Mouse (Mus musculus): ENCODE measurements at regions not wholly inside any gene's neighbourhood (a gene's known extent, or its start where the extent isn't known, plus 50 kb on each side); places are given as distances from the start of the nearest gene placed in this dataset.

- DNase-seq = no peak
- Histone ChIP-seq H3K27me3 (ENCODE audit: control insufficient read depth, insufficient read depth, low read length) (no peaks in the 10 kb centered on the region), H3K9ac (ENCODE audit: low read depth, low read length) (no peak overlapping the region), H3K36me3 (ENCODE audit: control insufficient read depth, insufficient read depth, low read length) (peaks cover 2% of the 10 kb centered on the region; the same call in 1 of the 2 replicates), H3K4me3 (no peak overlapping the region), H3K27ac (no peak overlapping the region), H3K4me1 (ENCODE audit: control insufficient read depth, insufficient read depth, low read length) (peaks cover 19% of the 10 kb centered on the region), H3K79me2 (replicated peaks; ENCODE audit: control insufficient read depth, insufficient read depth, low read length) (no peaks in the 10 kb centered on the region)
- intact Hi-C loops (cut with DNase I) = no loop called here
- TF ChIP-seq POLR2A (IDR thresholded peaks at IDR 0.05; ENCODE audit: insufficient read depth, low read depth, low read length) = no peak
- TF ChIP-seq EP300 (IDR thresholded peaks at IDR 0.05; ENCODE audit: insufficient read depth, low read depth, low read length) = no peak
- no peak for TF ChIP-seq CTCF (IDR thresholded peaks at IDR 0.05)
- WGBS = 78% methylated on average over 4 of the region's 4 CpGs
Measured at GRCm38 (mm10) chr7:90037736-90038135, 57.0 kb upstream of the Eed start.

- intact Hi-C loops (cut with DNase I) = no loop called here
- no peaks in the 10 kb centered on the region for H3K79me2 ChIP-seq (replicated peaks; ENCODE audit: control insufficient read depth, insufficient read depth, low read length)
Measured at GRCm38 (mm10) chr7:90039504-90039903, 58.7 kb upstream of the Eed start.

GRCm38 (mm10) chr7:90040581-90041340 lies 60.0 kb upstream of the Eed start:
- peaks cover 12% of the 10 kb centered on the region for H3K4me1 ChIP-seq (ENCODE audit: control insufficient read depth, insufficient read depth, low read length)
- TF ChIP-seq EP300 (IDR thresholded peaks at IDR 0.05; ENCODE audit: insufficient read depth, low read depth, low read length) = no peak
- TF ChIP-seq CTCF (IDR thresholded peaks at IDR 0.05) = no peak
- no peak for TF ChIP-seq POLR2A (IDR thresholded peaks at IDR 0.05; ENCODE audit: insufficient read depth, low read depth, low read length)
- intact Hi-C loops (cut with DNase I) = loop anchor here (2.0 kb wide), 1 partner anchor 20 kb away; no protein-coding TSS in a partner anchor
- H3K27ac ChIP-seq = peak overlapping the region; percentile 64
- no peaks in the 10 kb centered on the region for H3K79me2 ChIP-seq (replicated peaks; ENCODE audit: control insufficient read depth, insufficient read depth, low read length)
- no peak overlapping the region for H3K4me3 ChIP-seq
- no peak overlapping the region for H3K9ac ChIP-seq (ENCODE audit: low read depth, low read length)
- H3K27me3 ChIP-seq (ENCODE audit: control insufficient read depth, insufficient read depth, low read length) = no peaks in the 10 kb centered on the region
- peaks cover 2% of the 10 kb centered on the region; the same call in 1 of the 2 replicates for H3K36me3 ChIP-seq (ENCODE audit: control insufficient read depth, insufficient read depth, low read length)
- 42% methylated on average over 11 of the region's 11 CpGs for WGBS
- peak; percentile 60 to 78 for DNase-seq

More at GRCm38 (mm10) chr7:90039504-90039903, 58.7 kb upstream of the Eed start:
- 64% methylated on average over 9 of the region's 9 CpGs for WGBS
- H3K4me3 ChIP-seq = no peak overlapping the region
- H3K4me1 ChIP-seq (ENCODE audit: control insufficient read depth, insufficient read depth, low read length) = peaks cover 12% of the 10 kb centered on the region
- no peaks in the 10 kb centered on the region for H3K27me3 ChIP-seq (ENCODE audit: control insufficient read depth, insufficient read depth, low read length)
- H3K36me3 ChIP-seq (ENCODE audit: control insufficient read depth, insufficient read depth, low read length) = peaks cover 2% of the 10 kb centered on the region; the same call in 1 of the 2 replicates
- TF ChIP-seq POLR2A (IDR thresholded peaks at IDR 0.05; ENCODE audit: insufficient read depth, low read depth, low read length) = no peak
- no peak for TF ChIP-seq EP300 (IDR thresholded peaks at IDR 0.05; ENCODE audit: insufficient read depth, low read depth, low read length)
- no peak for TF ChIP-seq CTCF (IDR thresholded peaks at IDR 0.05)
- DNase-seq = peak in 1 of 2 experiments; percentile 26
- peak overlapping the region; percentile 9; the same call in 1 of the 2 replicates for H3K27ac ChIP-seq
- H3K9ac ChIP-seq (ENCODE audit: low read depth, low read length) = no peak overlapping the region

GRCm38 (mm10) chr7:90041565-90042024 lies 60.8 kb upstream of the Eed start:
- H3K36me3 ChIP-seq (ENCODE audit: control insufficient read depth, insufficient read depth, low read length) = peaks cover 2% of the 10 kb centered on the region; the same call in 1 of the 2 replicates
- H3K9ac ChIP-seq (ENCODE audit: low read depth, low read length) = no peak overlapping the region
- TF ChIP-seq CTCF (IDR thresholded peaks at IDR 0.05) (no peak), POLR2A (IDR thresholded peaks at IDR 0.05; ENCODE audit: insufficient read depth, low read depth, low read length) (no peak), EP300 (IDR thresholded peaks at IDR 0.05; ENCODE audit: insufficient read depth, low read depth, low read length) (no peak)
- intact Hi-C loops (cut with DNase I) = loop anchor here (2.0 kb wide), 1 partner anchor 19 kb away; no protein-coding TSS in a partner anchor
- no peaks in the 10 kb centered on the region for H3K79me2 ChIP-seq (replicated peaks; ENCODE audit: control insufficient read depth, insufficient read depth, low read length)
- H3K27ac ChIP-seq = peak overlapping the region; percentile 64
- no peaks in the 10 kb centered on the region for H3K27me3 ChIP-seq (ENCODE audit: control insufficient read depth, insufficient read depth, low read length)
- WGBS = 39% methylated on average over 5 of the region's 5 CpGs
- peak in 1 of 2 experiments; percentile 48 for DNase-seq
- no peak overlapping the region for H3K4me3 ChIP-seq
- H3K4me1 ChIP-seq (ENCODE audit: control insufficient read depth, insufficient read depth, low read length) = peaks cover 12% of the 10 kb centered on the region

- H3K79me2 ChIP-seq (replicated peaks; ENCODE audit: control insufficient read depth, insufficient read depth, low read length) = no peaks in the 10 kb centered on the region
- no peaks in the 10 kb centered on the region for H3K27me3 ChIP-seq (ENCODE audit: control insufficient read depth, insufficient read depth, low read length)
- peaks cover 10% of the 10 kb centered on the region for H3K4me1 ChIP-seq (ENCODE audit: control insufficient read depth, insufficient read depth, low read length)
- no peak for TF ChIP-seq POLR2A (IDR thresholded peaks at IDR 0.05; ENCODE audit: insufficient read depth, low read depth, low read length)
- no peak for TF ChIP-seq CTCF (IDR thresholded peaks at IDR 0.05)
- no peak for TF ChIP-seq EP300 (IDR thresholded peaks at IDR 0.05; ENCODE audit: insufficient read depth, low read depth, low read length)
- H3K27ac ChIP-seq = no peak overlapping the region
- H3K4me3 ChIP-seq = no peak overlapping the region
- peaks cover 2% of the 10 kb centered on the region; the same call in 1 of the 2 replicates for H3K36me3 ChIP-seq (ENCODE audit: control insufficient read depth, insufficient read depth, low read length)
- intact Hi-C loops (cut with DNase I) = no loop called here
- H3K9ac ChIP-seq (ENCODE audit: low read depth, low read length) = no peak overlapping the region
- no peak for DNase-seq
- WGBS = 87% methylated on average over 7 of the region's 7 CpGs
Measured at GRCm38 (mm10) chr7:90042364-90042763, 61.6 kb upstream of the Eed start.

- no peaks in the 10 kb centered on the region for H3K79me2 ChIP-seq (replicated peaks; ENCODE audit: control insufficient read depth, insufficient read depth, low read length)
- H3K4me3 ChIP-seq = no peak overlapping the region
- WGBS = 78% methylated on average over 8 of the region's 8 CpGs
- no peak for DNase-seq
- H3K27ac ChIP-seq = no peak overlapping the region
- intact Hi-C loops (cut with DNase I) = no loop called here
- TF ChIP-seq EP300 (IDR thresholded peaks at IDR 0.05; ENCODE audit: insufficient read depth, low read depth, low read length) (no peak), POLR2A (IDR thresholded peaks at IDR 0.05; ENCODE audit: insufficient read depth, low read depth, low read length) (no peak), CTCF (IDR thresholded peaks at IDR 0.05) (no peak)
- no peak overlapping the region for H3K9ac ChIP-seq (ENCODE audit: low read depth, low read length)
- H3K27me3 ChIP-seq (ENCODE audit: control insufficient read depth, insufficient read depth, low read length) = no peaks in the 10 kb centered on the region
- peaks cover 10% of the 10 kb centered on the region for H3K4me1 ChIP-seq (ENCODE audit: control insufficient read depth, insufficient read depth, low read length)
- peaks cover 2% of the 10 kb centered on the region; the same call in 1 of the 2 replicates for H3K36me3 ChIP-seq (ENCODE audit: control insufficient read depth, insufficient read depth, low read length)
Measured at GRCm38 (mm10) chr7:90043526-90043925, 62.7 kb upstream of the Eed start.
